Mouse (Mus musculus): ENCODE measurements around the gene Cmtm8. TPM values are rescaled to one million over a fixed set of nuclear protein-coding genes. Genes with fewer than 3 reads are reported as not detected.

The Cmtm8 gene
- 66.5 and 68.0 TPM in 2 replicates for polyA plus RNA-seq (2015; fragmentation: Nextera tagmentation; extraction: Ambion mirVana)

- Histone ChIP-seq H3K9ac (ENCODE audit: low read length) (peak within 1 kb of the TSS; percentile 69), H3K27me3 (ENCODE audit: control insufficient read depth, insufficient read depth, low read length) (no peaks in the 10 kb centered on the region), H3K36me3 (ENCODE audit: control insufficient read depth, insufficient read depth, low read length) (no peaks in the 10 kb centered on the region), H3K4me2 (replicated peaks; ENCODE audit: low read depth) (peak within 1 kb of the TSS; percentile 100), H3K4me3 (ENCODE audit: low read depth, low read length) (peak within 1 kb of the TSS; percentile 68), H3K9me3 (ENCODE audit: control insufficient read depth, low read length) (no peaks in the 10 kb centered on the region), H3K27ac (replicated peaks) (peak within 1 kb of the TSS; percentile 84), H3K4me1 (replicated peaks; ENCODE audit: control insufficient read depth, insufficient read depth) (no peaks in the 10 kb centered on the region)
- under 1% methylated on average over 34 of the region's 43 CpGs for WGBS
- ATAC-seq (ENCODE audit: low FRiP score, low TSS enrichment) (peak; percentile 92), DNase-seq (ENCODE audit: low spot score) (peak; percentile 93)
- TF ChIP-seq CTCF (IDR thresholded peaks at IDR 0.05; ENCODE audit: low read depth) (peak; percentile 55), EP300 (optimal IDR thresholded peaks at IDR 0.05) (no peak)
Observed at GRCm38 (mm10) chr9:114844017-114844662, at the start of gene Cmtm8. Gene Cmtm8 (minus strand): TSS chr9:114844156.

GRCm38 (mm10) chr9:114892974-114893373 lies 49.0 kb upstream of the Cmtm8 start:
- Histone ChIP-seq H3K36me3 (ENCODE audit: control insufficient read depth, insufficient read depth, low read length) (no peaks in the 10 kb centered on the region), H3K27ac (replicated peaks) (no peak overlapping the region), H3K27me3 (ENCODE audit: control insufficient read depth, insufficient read depth, low read length) (no peaks in the 10 kb centered on the region), H3K4me3 (ENCODE audit: low read depth, low read length) (no peak overlapping the region), H3K4me1 (replicated peaks; ENCODE audit: control insufficient read depth, insufficient read depth) (no peaks in the 10 kb centered on the region), H3K9me3 (ENCODE audit: control insufficient read depth, low read length) (no peaks in the 10 kb centered on the region), H3K4me2 (replicated peaks; ENCODE audit: low read depth) (peak overlapping the region; percentile 23; the same call in 1 of the 2 replicates), H3K9ac (ENCODE audit: low read length) (no peak overlapping the region)
- no peak for DNase-seq (ENCODE audit: low spot score)
- WGBS, result 65% methylated on average over 11 of the region's 11 CpGs
- no peak for TF ChIP-seq CTCF (IDR thresholded peaks at IDR 0.05; ENCODE audit: low read depth)
- TF ChIP-seq EP300 (optimal IDR thresholded peaks at IDR 0.05), result no peak
- ATAC-seq (ENCODE audit: low FRiP score, low TSS enrichment), result no peak

GRCm38 (mm10) chr9:114890377-114890776 lies 46.4 kb upstream of the Cmtm8 start:
- H3K9me3 ChIP-seq (ENCODE audit: control insufficient read depth, low read length), result no peaks in the 10 kb centered on the region
- H3K4me2 ChIP-seq (replicated peaks; ENCODE audit: low read depth), result no peak overlapping the region
- DNase-seq (ENCODE audit: low spot score) (no peak), ATAC-seq (ENCODE audit: low FRiP score, low TSS enrichment) (no peak)
- no peaks in the 10 kb centered on the region for H3K4me1 ChIP-seq (replicated peaks; ENCODE audit: control insufficient read depth, insufficient read depth)
- H3K36me3 ChIP-seq (ENCODE audit: control insufficient read depth, insufficient read depth, low read length), result no peaks in the 10 kb centered on the region
- H3K27me3 ChIP-seq (ENCODE audit: control insufficient read depth, insufficient read depth, low read length), result no peaks in the 10 kb centered on the region
- no peak for TF ChIP-seq EP300 (optimal IDR thresholded peaks at IDR 0.05)
- TF ChIP-seq CTCF (IDR thresholded peaks at IDR 0.05; ENCODE audit: low read depth), result no peak
- H3K27ac ChIP-seq (replicated peaks), result no peak overlapping the region
- WGBS, result 27% methylated on average over 7 of the region's 7 CpGs
- no peak overlapping the region for H3K9ac ChIP-seq (ENCODE audit: low read length)
- H3K4me3 ChIP-seq (ENCODE audit: low read depth, low read length), result no peak overlapping the region

GRCm38 (mm10) chr9:114888856-114889407 lies 45.0 kb upstream of the Cmtm8 start:
- Histone ChIP-seq H3K27ac (replicated peaks) (no peak overlapping the region), H3K4me1 (replicated peaks; ENCODE audit: control insufficient read depth, insufficient read depth) (no peaks in the 10 kb centered on the region), H3K9me3 (ENCODE audit: control insufficient read depth, low read length) (no peaks in the 10 kb centered on the region), H3K36me3 (ENCODE audit: control insufficient read depth, insufficient read depth, low read length) (no peaks in the 10 kb centered on the region), H3K9ac (ENCODE audit: low read length) (no peak overlapping the region), H3K4me2 (replicated peaks; ENCODE audit: low read depth) (no peak overlapping the region), H3K27me3 (ENCODE audit: control insufficient read depth, insufficient read depth, low read length) (no peaks in the 10 kb centered on the region), H3K4me3 (ENCODE audit: low read depth, low read length) (no peak overlapping the region)
- TF ChIP-seq CTCF (IDR thresholded peaks at IDR 0.05; ENCODE audit: low read depth) (peak; percentile 41), EP300 (optimal IDR thresholded peaks at IDR 0.05) (no peak)
- ATAC-seq (ENCODE audit: low FRiP score, low TSS enrichment) (no peak), DNase-seq (ENCODE audit: low spot score) (no peak)
- WGBS, result 83% methylated on average over 5 of the region's 5 CpGs

GRCm38 (mm10) chr9:114887699-114888098 lies 43.7 kb upstream of the Cmtm8 start:
- H3K27ac ChIP-seq (replicated peaks), result no peak overlapping the region
- no peaks in the 10 kb centered on the region for H3K9me3 ChIP-seq (ENCODE audit: control insufficient read depth, low read length)
- DNase-seq (ENCODE audit: low spot score) (peak; percentile 53), ATAC-seq (ENCODE audit: low FRiP score, low TSS enrichment) (no peak)
- WGBS, result 95% methylated on average over 3 of the region's 3 CpGs
- no peak overlapping the region for H3K4me2 ChIP-seq (replicated peaks; ENCODE audit: low read depth)
- no peak overlapping the region for H3K4me3 ChIP-seq (ENCODE audit: low read depth, low read length)
- H3K4me1 ChIP-seq (replicated peaks; ENCODE audit: control insufficient read depth, insufficient read depth), result no peaks in the 10 kb centered on the region
- H3K27me3 ChIP-seq (ENCODE audit: control insufficient read depth, insufficient read depth, low read length), result no peaks in the 10 kb centered on the region
- TF ChIP-seq CTCF (IDR thresholded peaks at IDR 0.05; ENCODE audit: low read depth) (peak; percentile 73), EP300 (optimal IDR thresholded peaks at IDR 0.05) (no peak)
- no peak overlapping the region for H3K9ac ChIP-seq (ENCODE audit: low read length)
- no peaks in the 10 kb centered on the region for H3K36me3 ChIP-seq (ENCODE audit: control insufficient read depth, insufficient read depth, low read length)

- Histone ChIP-seq H3K36me3 (ENCODE audit: control insufficient read depth, insufficient read depth, low read length) (no peaks in the 10 kb centered on the region), H3K27me3 (ENCODE audit: control insufficient read depth, insufficient read depth, low read length) (no peaks in the 10 kb centered on the region), H3K9me3 (ENCODE audit: control insufficient read depth, low read length) (no peaks in the 10 kb centered on the region), H3K27ac (replicated peaks) (no peak overlapping the region), H3K4me3 (ENCODE audit: low read depth, low read length) (no peak overlapping the region), H3K4me2 (replicated peaks; ENCODE audit: low read depth) (no peak overlapping the region), H3K4me1 (replicated peaks; ENCODE audit: control insufficient read depth, insufficient read depth) (no peaks in the 10 kb centered on the region), H3K9ac (ENCODE audit: low read length) (no peak overlapping the region)
- ATAC-seq (ENCODE audit: low FRiP score, low TSS enrichment) (peak; percentile 85), DNase-seq (ENCODE audit: low spot score) (peak; percentile 73)
- TF ChIP-seq CTCF (IDR thresholded peaks at IDR 0.05; ENCODE audit: low read depth) (peak; percentile 17; the same call in 1 of the 2 replicates), EP300 (optimal IDR thresholded peaks at IDR 0.05) (no peak)
- WGBS, result 32% methylated on average over 8 of the region's 8 CpGs
Observed at GRCm38 (mm10) chr9:114885991-114886662, 42.2 kb upstream of the Cmtm8 start.
